Mouse (Mus musculus): Measurements from ENCODE around the gene Nwd1.

- TF ChIP-seq CTCF (IDR thresholded peaks at IDR 0.05; ENCODE audit: low read depth, low read length) = no peak
- no peak for TF ChIP-seq POLR2A (IDR thresholded peaks at IDR 0.05; ENCODE audit: extremely low read depth, insufficient read depth, low read length)
Measured at GRCm38 (mm10) chr8:72646768-72647143, 245 bp downstream of the Nwd1 start.
